11 mouse cellular contexts compared by ENCODE assay signal in genomic region chr14:20208435-20208834, GRCm38 (mm10). TPM values are rescaled to one million over a fixed set of nuclear protein-coding genes. Genes with fewer than 3 reads are reported as not detected.
DNase-seq lines count a peak whose midpoint lies in the region; ATAC-seq and TF ChIP-seq lines count a peak whose summit lies in the region.
"Had no signal": no experiment of that assay in that cellular context is flagged by ENCODE, and none has a peak within 500 bp of the region (broad histone marks: within the 10 kb centered on the region; RNA-seq: fewer than 3 reads in every experiment).

No protein-coding gene starts in this region.

- 6% methylated on average over 6 of the region's 6 CpGs for WGBS in kidney, embryonic 14.5 days
- WGBS in intestine, postnatal 0 days = 4% methylated on average over 6 of the region's 6 CpGs

- no peaks in the 10 kb centered on the region for H3K36me3 ChIP-seq in kidney, embryonic 14.5 days (ENCODE audit: control insufficient read depth, insufficient read depth, low read length)
- H3K36me3 ChIP-seq in intestine, postnatal 0 days (ENCODE audit: control insufficient read depth, insufficient read depth) = no peaks in the 10 kb centered on the region

- intact Hi-C loops in left cerebral cortex, postnatal 4 days (cut with DNase I) = no loop called here

- no peaks in the 10 kb centered on the region for H3K9me3 ChIP-seq in kidney, embryonic 14.5 days (ENCODE audit: control insufficient read depth, low read length)
- H3K9me3 ChIP-seq in intestine, postnatal 0 days (ENCODE audit: control insufficient read depth) = no peaks in the 10 kb centered on the region

- H3K4me1 ChIP-seq in kidney, embryonic 14.5 days (ENCODE audit: control insufficient read depth, insufficient read depth, low read length) = peaks cover 9% of the 10 kb centered on the region; the same call in 1 of the 2 replicates
- H3K4me1 ChIP-seq in intestine, postnatal 0 days (replicated peaks; ENCODE audit: control insufficient read depth, insufficient read depth, low read length) = no peaks in the 10 kb centered on the region

- H3K4me3 ChIP-seq in kidney, embryonic 14.5 days (ENCODE audit: low read length) = no peak overlapping the region
- H3K4me3 ChIP-seq in intestine, postnatal 0 days (ENCODE audit: low read depth, low read length) = no peak overlapping the region

- H3K9ac ChIP-seq in kidney, embryonic 14.5 days (ENCODE audit: low read depth, low read length) = peak overlapping the region; percentile 7; the same call in 1 of the 2 replicates
- no peak overlapping the region for H3K9ac ChIP-seq in intestine, postnatal 0 days (ENCODE audit: low read depth, low read length)

- peak overlapping the region; percentile 62; the same call in 1 of the 2 replicates for H3K27ac ChIP-seq in kidney, embryonic 14.5 days (ENCODE audit: low read depth, low read length)
- peak overlapping the region; percentile 58; the same call in 1 of the 2 replicates for H3K27ac ChIP-seq in intestine, postnatal 0 days (ENCODE audit: low read depth, low read length)
- H3K27ac ChIP-seq: macrophage had no signal

- H3K27me3 ChIP-seq in kidney, embryonic 14.5 days (ENCODE audit: control insufficient read depth, insufficient read depth, low read length) = no peaks in the 10 kb centered on the region
- no peaks in the 10 kb centered on the region for H3K27me3 ChIP-seq in intestine, postnatal 0 days (replicated peaks; ENCODE audit: control insufficient read depth, insufficient read depth, low read length)

- 0 out of 2 replicates have a peak, but pooled peaks have one; percentile 15 for TF ChIP-seq CTCF in intestine, postnatal 0 days (IDR thresholded peaks at IDR 0.05; ENCODE audit: low read depth)

- DNase-seq in kidney, adult 11 months = no peak
- peak; percentile 29 for DNase-seq in ZHBTc4 (ENCODE audit: low read depth, low spot score)
- peak; percentile 41 for DNase-seq in mesoderm, embryonic 11.5 days (ENCODE audit: low read depth, low spot score)
- DNase-seq in cerebellum, postnatal 4 days (ENCODE audit: low spot score in 2 of 2) = no peak
- no peak for DNase-seq in right cerebral cortex, postnatal 25 days
- no peak for DNase-seq in left cerebral cortex, postnatal 4 days
- DNase-seq: adrenal gland, postnatal 10 days; cerebellum, adult 2 months had no signal

- ATAC-seq in kidney, embryonic 14.5 days (ENCODE audit: low FRiP score, low TSS enrichment) = peak; percentile 82
- ATAC-seq in intestine, postnatal 0 days = peak; percentile 96

- H3K4me2 ChIP-seq in kidney, embryonic 14.5 days (replicated peaks; ENCODE audit: low read depth, low read length) = no peak overlapping the region; the same call in 1 of the 2 replicates
- H3K4me2 ChIP-seq in intestine, postnatal 0 days (replicated peaks; ENCODE audit: low read depth) = no peak overlapping the region

RNA-seq across cellular contexts. Expression of gene Kcnk5, which starts 26.8 kb away (rescaled TPM):
- polyA plus RNA-seq in kidney, embryonic 14.5 days (2014; fragmentation: Nextera tagmentation; extraction: Ambion mirVana) = 4.7 and 12.2 TPM in 2 replicates
- 10.0 and 10.9 TPM in 2 replicates for polyA plus RNA-seq in intestine, postnatal 0 days (2015; fragmentation: Nextera tagmentation; extraction: Ambion mirVana)
- total RNA-seq in left cerebral cortex, postnatal 4 days (2021) = 1 to 10 TPM in 1 of 2 experiments, under 1 TPM in 1; 0.83 to 1.0 TPM

Comparison
In these comparisons a context has a peak if more than half of its experiments do, and no peak if none do; other contexts are left out.
1. DNase-seq: peak in ZHBTc4 (single experiment) and mesoderm, embryonic 11.5 days (single experiment); none in kidney, adult 11 months (single experiment), cerebellum, postnatal 4 days (0 of 2), right cerebral cortex, postnatal 25 days (single experiment) and left cerebral cortex, postnatal 4 days (single experiment).